Mouse (Mus musculus): ENCODE measurements at regions not wholly inside any gene's neighbourhood (a gene's known extent, or its start where the extent isn't known, plus 50 kb on each side); places are given as distances from the start of the nearest gene placed in this dataset.
A peak's percentile ranks its signal among the peaks of the same experiment; 100 is the strongest.

DNA sequence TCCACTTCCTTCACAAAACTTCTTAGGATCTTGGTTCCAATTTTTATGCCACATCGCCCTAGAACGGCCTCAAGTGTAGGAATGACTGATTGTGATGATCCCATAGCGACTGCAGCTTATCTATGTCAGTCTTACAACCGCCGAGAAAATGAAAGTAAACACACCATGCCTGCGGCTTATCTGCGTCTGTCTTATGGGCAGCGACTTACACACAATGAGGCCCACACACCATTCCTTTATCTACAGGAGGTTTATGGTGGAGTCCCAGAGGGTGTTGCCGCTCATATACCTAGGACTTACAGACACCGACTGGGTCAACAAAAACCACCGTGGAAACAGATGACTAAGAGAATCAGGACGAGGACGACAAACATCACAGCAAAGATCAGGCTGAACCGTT lies 1817.0 kb upstream of the Slc7a12 start (continued):
- TF ChIP-seq TBP (IDR thresholded peaks at IDR 0.05; ENCODE audit: low read depth, low read length), result no peak
- TF ChIP-seq GABPA (IDR thresholded peaks at IDR 0.05; ENCODE audit: low read depth, low read length), result no peak
- TF ChIP-seq TAL1 (IDR thresholded peaks at IDR 0.05; ENCODE audit: low read length), result peak; percentile 38
- no peak for TF ChIP-seq ZKSCAN1 (IDR thresholded peaks at IDR 0.05; ENCODE audit: low read depth, low read length)
- TF ChIP-seq CHD2 (IDR thresholded peaks at IDR 0.05; ENCODE audit: low read length), result no peak
- no peak for TF ChIP-seq SMC3 (IDR thresholded peaks at IDR 0.05; ENCODE audit: low read depth, low read length)
- no peak for TF ChIP-seq NELFE (IDR thresholded peaks at IDR 0.05; ENCODE audit: low read depth, low read length)
- TF ChIP-seq MYB (IDR thresholded peaks at IDR 0.05; ENCODE audit: low read depth, low read length), result no peak
- TF ChIP-seq MAFK (IDR thresholded peaks at IDR 0.05; ENCODE audit: borderline replicate concordance, low read depth, low read length), result no peak
- no peak for TF ChIP-seq MYC (IDR thresholded peaks at IDR 0.05; ENCODE audit: low read depth, low read length)
- TF ChIP-seq ZMIZ1 (IDR thresholded peaks at IDR 0.05; ENCODE audit: low read depth, low read length), result no peak
- no peak for TF ChIP-seq NRF1 (IDR thresholded peaks at IDR 0.05; ENCODE audit: insufficient read depth, low read depth, low read length, poor library complexity, severe bottlenecking)
- TF ChIP-seq ELF1 (IDR thresholded peaks at IDR 0.05; ENCODE audit: low read depth, low read length), result no peak

All from MEL (cell line).